Mouse (Mus musculus) gastrocnemius, postnatal 14 days (tissue): Measurements from ENCODE around the gene Wdr76. TPM values are rescaled to one million over a fixed set of nuclear protein-coding genes. Genes with fewer than 3 reads are reported as not detected.
A peak's percentile ranks its signal among the peaks of the same experiment; 100 is the strongest.
"Not testable (repeated sequence)": the region's sequence is repeated elsewhere in the genome, so short reads cannot be mapped to it uniquely, and the experiment has no call there.

ENCODE experiments used
- DNase-seq: peaks from one replicate; pipeline ENCODE4 v3.0.0; 2021; ENCODE audit warnings: mixed read lengths
- intact Hi-C: fragments of 180-260 bp; cut with DNase I; formaldehyde crosslinking; loops from one replicate; pipeline ENCODE4 v1.15.1; 2025; ENCODE audit warnings: low total_unique reads
- total RNA-seq, 2 experiments: library from RNA; stranded (reverse); gene quantifications; 2 replicates each; pipeline ENCODE4 v1.2.3; 2021

Gene Wdr76
- total RNA-seq, 2 experiments from 2014 or later: 1.8 to 2.0 TPM

DNA sequence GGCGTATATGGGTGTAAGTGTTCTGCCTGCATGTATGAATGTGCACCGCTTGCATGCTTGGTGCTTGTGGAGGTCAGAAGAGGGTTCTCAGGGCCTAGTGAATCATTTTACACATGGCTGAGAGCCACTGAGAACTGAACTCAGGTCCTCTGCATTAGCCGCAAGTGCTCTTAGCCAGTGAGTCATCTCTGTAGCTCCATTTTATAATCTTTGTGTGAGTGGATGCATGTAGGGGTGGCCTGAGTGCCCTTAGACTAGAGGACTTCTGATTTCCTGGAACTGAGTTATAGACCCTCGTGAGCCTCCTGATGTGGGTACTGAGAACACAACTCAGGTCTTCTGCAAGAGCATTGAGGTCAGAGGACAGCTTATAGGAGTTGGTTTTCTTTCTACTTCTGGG lies 7.7 kb downstream of the Wdr76 start:
- no peak for DNase-seq
- intact Hi-C loops: no loop called here

DNA sequence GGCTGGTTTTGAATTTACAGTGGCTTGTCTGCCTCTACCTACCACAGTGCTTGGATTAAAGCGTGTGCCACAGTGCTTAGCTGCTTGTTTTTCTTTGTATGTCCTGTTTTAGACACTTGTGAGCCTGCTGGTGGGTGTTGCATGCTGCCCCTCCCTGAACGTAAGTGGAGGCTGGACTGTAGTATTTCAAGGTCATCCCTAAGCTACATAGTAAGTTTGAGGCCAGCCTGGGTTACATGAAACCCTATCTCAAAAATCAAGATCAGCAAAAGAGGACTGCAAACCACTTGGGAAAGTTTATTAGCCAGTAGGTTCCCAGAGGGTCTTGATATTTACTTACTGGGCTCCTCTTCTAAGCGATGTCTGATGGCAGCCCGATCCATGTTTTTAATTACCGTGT lies 11.6 kb downstream of the Wdr76 start:
- intact Hi-C loops: no loop called here

DNA sequence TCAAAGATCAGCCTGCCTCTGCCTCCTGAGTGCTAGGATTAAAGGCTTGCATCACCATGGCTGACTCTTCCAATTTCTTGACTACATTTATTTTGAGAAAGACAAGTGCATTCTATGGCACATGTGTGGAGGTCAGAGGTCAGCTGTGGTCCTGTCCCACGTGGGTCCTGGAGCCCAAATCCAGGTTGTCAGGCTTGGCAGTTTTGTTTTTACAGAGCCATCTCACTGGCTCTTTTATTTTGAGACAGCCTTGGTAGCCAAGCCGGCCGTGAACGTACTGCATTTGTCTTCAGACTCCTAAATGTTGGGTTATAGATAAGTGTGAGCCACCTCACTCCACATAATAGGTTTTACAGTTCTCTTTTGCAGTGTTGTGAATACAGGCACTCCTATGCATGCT lies 12.2 kb downstream of the Wdr76 start:
- DNase-seq, intact Hi-C loops: not testable (repeated sequence)

More for the DNA sequence above, 11.6 kb downstream of the Wdr76 start:
- no peak for DNase-seq

DNA sequence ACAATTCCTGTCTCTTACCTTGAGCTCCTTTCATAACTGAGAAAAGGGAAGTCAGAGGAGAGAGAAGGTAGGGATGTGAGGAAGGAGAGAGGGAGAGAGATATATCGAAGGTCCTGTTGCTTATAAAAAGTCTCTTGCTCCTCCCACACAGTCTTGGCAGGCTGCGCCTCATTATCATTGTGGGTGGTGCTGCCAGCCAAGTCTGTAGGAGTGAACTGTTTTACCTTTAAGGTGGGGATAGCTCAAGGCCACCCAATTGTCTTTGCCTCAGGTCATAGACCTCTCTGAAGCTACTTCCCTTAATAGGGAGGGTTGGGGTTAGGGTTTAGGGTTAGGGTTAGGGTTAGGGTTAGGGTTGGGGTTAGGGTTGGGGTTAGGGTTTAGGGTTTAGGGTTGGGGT lies 15.5 kb downstream of the Wdr76 start:
- intact Hi-C loops: no loop called here
- no peak for DNase-seq

DNA sequence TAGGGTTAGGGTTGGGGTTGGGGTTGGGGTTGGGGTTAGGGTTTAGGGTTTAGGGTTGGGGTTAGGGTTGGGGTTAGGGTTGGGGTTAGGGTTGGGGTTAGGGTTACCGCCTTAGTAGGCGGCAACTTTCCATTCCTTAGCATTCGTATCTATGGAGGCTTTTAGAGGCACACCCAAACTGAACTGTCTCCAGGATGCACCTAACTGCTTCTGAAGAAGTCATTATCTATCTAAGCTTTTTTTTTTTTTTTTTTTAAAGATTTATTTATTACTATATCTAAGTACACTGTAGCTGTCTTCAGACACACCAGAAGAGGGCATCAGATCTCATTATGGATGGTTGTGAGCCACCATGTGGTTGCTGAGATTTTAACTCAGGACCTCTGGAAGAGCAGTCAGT lies 16.3 kb downstream of the Wdr76 start:
- intact Hi-C loops, DNase-seq: not testable (repeated sequence)

DNA sequence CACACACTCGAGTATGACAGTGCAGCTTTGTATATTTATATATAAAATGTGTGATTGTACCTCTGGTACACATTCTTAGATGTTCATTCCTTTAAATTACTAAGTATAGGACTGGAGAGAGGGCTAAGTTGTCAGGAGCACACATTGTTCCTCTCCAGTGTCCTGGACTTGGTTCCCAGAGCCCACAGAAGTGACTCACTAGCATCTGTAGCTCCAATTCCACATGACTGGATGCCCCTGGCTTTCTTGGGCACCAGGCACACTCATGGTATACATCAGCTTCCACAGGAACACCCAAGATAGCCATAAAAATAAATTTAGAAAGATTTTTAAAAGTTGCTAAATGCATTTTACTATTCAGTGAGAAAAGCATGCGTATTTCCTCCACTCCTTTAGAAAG lies 18.5 kb downstream of the Wdr76 start:
- intact Hi-C loops: no loop called here
- DNase-seq: no peak

DNA sequence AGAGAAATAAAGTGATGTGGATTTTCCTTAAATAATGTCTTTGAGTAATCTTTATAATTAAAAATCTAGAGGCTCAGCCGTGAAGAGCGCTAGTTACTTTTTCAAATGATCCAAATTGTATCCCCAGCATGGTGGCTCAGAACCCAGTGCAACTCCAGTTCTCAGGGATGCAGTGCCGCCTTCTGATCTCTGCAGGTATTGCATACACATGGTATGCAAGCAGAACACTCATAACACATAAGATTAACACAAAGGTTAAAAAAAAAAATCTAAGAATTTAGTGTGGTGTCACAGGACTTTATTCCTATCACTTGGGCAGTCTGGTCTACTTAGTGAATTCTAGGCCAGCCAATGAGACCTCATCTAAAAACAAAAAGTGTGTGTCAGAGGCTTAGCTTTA lies 38.3 kb downstream of the Wdr76 start:
- intact Hi-C loops: no loop called here
- DNase-seq: no peak

DNA sequence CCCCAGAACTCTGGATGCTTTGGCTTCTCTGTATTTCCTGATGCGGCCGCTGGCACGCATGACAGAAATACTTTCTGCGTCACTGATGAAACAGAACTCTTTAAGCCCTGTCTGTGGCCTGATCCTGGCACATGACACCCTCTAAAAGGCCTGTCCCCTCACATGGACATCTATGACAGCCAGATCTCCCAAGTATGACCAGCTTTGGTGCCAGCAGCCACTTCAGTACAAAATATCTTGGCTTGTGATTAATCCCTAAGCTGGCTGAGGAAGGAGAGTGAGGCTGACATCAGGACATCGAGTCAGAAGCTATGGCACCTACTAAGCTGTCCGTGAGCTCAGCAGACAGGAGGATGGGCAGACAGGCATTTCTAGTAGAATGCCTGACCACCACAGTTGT lies 43.1 kb downstream of the Wdr76 start:
- DNase-seq: no peak
- intact Hi-C loops: no loop called here

DNA sequence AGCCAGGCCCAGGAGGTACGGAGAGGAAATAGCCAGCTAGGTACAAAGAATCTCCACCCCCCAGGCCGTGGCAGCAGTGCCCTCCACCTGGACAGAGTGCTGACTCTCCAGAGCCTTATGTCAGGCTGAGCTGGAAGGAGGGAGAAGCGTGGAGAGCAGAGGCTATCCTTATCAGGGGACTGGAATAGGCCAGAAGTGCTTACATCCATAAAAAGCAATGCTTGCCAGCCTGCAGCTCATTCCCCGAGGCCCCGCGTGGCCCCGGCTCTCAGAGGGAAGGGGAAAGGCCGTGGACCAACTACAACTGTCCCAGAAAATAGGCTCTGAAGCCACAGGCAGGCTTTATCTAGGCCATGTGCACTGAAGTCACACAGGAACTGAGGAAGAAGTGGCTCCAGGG lies 44.7 kb downstream of the Wdr76 start:
- DNase-seq: no peak
- intact Hi-C loops: no loop called here

DNA sequence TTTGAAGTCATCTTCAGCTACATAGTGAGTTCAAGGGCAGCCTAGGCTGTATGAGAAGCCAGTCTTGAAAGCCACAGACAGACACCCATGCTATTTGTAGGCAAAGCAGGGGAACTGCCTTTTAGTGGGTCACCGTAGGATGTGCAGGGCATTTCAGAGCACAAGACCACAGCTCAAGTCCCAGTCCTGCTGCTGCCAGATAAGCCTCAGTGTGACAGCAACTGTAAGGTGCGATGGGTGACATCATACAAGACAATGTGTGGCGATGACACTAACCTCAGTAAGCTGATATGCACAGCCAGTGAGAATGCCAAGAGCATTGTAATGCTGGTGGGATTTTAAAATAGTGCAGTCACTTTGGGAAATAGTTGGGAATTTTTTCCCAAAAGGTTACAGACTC lies 56.6 kb downstream of the Wdr76 start:
- DNase-seq: no peak
- intact Hi-C loops: no loop called here

DNA sequence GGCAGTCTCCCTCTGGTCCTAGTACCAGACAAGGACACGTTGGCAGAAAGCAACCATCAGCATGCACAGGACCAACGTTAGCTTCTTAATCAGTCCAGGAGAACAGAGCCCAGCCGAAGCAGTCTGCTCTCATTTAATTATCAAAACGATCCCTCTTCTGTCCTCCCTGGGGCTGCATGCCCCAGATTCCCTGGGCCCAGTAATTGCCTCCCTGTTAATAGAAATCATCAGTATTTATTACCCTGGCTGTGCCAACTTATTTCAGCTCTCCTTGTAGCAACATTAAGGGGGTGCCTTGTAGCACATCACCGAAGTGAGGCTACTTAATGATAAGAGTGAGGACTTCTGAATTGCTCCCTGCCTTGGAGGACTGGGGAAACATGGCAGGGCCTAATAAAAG lies 59.4 kb downstream of the Wdr76 start:
- intact Hi-C loops: no loop called here
- DNase-seq: no peak

DNA sequence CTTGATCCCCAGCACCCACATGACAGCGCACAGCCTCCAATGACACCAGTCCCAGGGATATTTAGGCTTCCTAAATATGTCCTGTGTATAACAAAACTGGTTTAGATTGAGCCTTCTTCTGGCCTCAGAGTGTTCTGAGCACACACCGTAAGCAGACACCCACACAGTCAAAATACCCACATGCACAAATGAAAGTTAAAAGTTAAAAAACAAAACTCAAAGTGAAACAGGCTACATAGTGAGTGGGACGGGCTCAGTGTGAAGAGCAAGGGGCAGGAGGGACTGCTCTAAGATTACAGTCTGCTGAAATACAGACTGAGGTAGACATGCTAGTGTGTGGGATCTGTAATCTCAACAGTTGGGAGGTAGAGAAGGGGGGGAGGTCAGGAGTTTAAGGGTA lies 63.5 kb downstream of the Wdr76 start:
- intact Hi-C loops: loop anchor here (2.0 to 5.0 kb wide), 2 partner anchors 127 to 263 kb away; no protein-coding TSS in a partner anchor
- no peak for DNase-seq

DNA sequence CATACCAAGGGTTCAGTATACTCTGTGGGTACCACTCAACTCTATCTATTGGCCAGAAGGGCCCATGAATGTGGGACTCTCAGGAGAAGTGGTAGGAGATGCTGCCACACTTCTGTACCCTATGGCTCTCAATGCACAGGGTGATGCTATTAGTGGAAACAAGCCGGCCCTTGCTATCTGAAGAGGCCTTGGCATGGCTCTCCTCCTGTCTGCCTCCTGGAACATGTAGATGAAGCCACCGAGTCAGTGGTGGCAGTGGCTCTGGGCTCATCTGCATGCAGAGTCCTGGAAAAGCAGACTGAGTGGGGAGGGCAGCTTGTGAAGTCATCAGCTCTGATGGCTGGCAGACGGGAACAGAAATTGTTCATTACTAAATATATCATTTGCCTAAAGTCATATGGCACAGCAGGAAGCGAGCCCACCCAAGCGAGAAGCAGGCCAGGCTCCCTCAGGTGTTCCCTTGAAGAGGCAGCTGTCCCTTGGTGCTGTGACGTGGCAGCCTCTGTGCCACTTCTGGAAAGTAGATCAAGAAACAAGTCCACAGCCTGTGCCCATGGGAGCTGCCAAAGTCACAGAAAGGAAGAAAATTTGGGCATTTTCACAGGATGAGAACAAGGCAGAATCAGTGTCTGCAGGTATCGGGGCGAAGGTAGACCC lies 64.6 kb downstream of the Wdr76 start:
- DNase-seq: no peak
- intact Hi-C loops: loop anchor here (2.0 to 5.0 kb wide), 2 partner anchors 126 to 262 kb away; no protein-coding TSS in a partner anchor

DNA sequence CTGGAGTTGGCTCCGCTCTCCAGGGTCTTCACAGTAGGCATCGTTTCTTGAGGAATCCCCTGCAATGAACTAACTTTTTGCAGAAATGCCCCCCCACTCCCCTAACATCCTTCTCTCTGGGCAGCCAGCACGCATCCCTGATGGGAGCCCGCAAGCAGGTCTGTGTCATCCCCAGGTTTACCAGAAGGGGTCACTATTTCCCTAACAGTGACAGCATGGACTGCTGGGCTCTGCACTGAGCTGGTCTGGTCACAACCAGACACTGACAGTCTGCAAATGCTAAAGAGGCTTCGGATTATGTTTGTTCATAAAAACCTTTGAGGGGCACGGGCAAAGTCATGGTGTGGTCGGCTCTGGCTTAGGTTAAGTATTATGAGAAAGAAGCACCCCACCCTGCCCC lies 65.3 kb downstream of the Wdr76 start:
- DNase-seq: peak; percentile 75

DNA sequence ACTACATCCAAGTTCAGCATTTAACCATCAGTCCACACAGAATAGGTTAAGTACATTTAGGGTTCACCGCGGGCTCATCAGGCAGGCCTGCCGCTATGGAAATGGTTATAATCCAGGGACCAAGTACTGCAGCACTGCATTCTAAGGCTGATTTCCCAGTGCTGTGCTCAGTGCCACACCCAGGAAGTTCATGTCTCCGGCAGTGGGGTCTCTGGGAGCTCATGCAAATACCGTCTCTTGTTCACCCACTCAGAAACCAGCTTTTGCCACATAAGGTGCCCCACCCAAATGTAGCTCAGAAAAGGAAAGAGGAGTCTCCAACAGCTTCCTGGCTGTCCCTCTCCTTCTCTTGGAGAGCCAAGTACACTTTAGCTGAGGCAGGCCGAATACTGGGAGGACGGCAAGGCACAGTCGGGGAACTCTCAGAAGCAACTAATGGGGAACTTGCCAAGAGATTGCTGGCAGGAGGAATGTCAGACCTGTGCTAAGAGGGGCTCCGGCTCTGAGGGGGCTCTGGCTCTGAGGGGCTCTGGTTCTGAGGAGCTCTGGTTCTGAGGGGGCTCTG lies 67.6 kb downstream of the Wdr76 start:
- intact Hi-C loops: loop anchor here (5.0 kb wide), 1 partner anchor 123 kb away; no protein-coding TSS in a partner anchor
- no peak for DNase-seq

More for the DNA sequence above, 65.3 kb downstream of the Wdr76 start:
- intact Hi-C loops: loop anchor here (2.0 to 5.0 kb wide), 2 partner anchors 126 to 261 kb away; no protein-coding TSS in a partner anchor

DNA sequence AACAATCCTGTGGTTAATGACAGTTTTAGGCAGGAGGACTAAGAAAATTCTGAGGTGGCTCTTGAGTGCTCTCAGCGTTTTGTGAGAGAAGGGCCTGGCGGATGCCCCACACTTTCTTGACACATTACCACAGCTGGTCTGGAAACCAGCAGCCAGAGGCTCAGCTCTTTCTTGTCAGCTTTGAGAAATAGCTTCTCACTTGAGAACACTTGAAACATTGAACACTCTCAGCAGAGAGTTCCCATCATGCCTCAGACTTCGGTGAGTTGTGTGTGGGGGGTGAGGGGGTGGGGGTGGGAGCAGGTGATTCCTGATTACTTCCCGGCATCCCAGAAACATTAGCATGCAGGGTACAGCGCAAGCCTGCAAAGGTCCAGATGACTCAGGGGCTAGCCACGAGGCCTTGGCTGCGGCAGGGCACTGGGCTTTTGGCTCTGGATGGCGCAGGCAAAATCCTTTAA lies 69.2 kb downstream of the Wdr76 start:
- DNase-seq: no peak
- intact Hi-C loops: no loop called here

DNA sequence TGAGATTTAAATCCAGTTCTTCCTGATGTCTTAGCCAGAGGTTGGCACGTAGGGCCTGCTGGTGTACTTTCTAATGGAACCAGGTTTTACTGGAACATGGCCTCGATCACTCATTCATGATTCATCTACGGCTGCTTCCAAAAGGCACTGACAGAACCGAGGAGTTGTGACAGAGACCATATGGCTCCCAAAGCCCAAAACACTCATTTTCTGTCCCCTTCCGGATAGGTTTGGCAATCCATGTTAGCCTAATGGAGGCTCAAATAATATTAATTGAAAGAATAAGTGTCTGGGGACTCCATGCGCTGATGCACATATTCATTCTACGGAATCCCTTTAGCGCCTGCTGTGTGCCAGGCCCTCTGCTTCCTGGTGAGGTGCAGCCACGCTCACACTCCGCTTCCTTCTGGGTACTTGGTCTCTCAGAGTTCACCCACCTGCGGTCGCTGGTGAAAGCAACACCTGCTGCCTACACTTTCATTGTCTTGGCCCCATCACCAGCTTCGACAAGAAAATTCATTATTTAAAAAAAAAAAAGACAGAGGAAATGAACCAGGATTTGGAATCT lies 76.4 kb downstream of the Wdr76 start:
- intact Hi-C loops: no loop called here
- DNase-seq: no peak

DNA sequence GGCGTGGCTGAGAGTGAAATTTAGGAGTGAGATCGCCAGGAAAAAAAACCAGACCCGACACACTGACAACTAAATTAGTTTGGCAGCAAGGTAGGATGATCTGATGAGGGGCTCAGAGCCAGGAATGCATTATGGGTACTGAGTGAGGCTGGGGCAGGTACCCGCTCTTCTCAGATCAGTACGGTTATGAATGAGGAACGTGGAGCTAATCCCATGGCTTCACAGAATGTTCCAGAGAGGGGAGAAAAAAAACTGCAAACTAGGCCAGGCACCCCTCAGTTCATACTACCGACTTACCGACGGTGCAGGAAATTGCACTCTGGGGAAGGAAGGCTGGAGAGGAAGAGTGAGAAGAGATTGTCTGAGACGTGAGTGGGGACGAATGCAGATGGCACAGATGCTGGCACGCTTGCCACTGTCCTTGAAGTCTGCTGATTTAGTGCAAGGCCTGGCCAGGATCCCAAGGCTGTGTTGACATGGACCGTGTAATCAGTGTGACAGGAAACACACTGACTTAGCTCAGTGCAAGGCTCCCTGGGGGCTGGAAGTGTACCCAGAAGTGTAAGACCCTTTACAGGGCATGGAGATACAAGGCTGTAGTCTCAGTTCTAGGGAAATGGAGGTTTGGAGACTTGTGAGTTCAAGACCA lies 77.1 kb downstream of the Wdr76 start:
- intact Hi-C loops: no loop called here
- no peak for DNase-seq

DNA sequence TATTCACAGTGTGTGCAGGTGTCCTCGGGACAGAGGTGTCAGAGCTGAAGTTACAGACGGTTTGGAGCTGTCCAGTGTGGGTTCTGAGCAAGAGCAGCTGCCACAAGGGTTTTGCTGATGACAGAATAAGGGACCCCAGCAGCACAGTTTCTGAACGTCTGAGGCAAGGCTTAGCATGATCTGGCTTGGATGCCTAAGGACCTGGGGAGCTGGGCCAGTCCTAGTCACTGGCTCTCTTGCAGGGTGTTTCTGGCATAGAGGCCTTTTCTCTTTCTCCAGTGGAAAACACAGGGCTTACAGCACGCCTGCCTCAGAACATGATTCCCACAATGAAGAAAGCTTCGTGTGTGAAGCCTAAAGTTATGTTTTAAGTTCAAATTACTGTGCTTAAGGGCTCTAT lies 78.2 kb downstream of the Wdr76 start:
- intact Hi-C loops: no loop called here
- DNase-seq: no peak

DNA sequence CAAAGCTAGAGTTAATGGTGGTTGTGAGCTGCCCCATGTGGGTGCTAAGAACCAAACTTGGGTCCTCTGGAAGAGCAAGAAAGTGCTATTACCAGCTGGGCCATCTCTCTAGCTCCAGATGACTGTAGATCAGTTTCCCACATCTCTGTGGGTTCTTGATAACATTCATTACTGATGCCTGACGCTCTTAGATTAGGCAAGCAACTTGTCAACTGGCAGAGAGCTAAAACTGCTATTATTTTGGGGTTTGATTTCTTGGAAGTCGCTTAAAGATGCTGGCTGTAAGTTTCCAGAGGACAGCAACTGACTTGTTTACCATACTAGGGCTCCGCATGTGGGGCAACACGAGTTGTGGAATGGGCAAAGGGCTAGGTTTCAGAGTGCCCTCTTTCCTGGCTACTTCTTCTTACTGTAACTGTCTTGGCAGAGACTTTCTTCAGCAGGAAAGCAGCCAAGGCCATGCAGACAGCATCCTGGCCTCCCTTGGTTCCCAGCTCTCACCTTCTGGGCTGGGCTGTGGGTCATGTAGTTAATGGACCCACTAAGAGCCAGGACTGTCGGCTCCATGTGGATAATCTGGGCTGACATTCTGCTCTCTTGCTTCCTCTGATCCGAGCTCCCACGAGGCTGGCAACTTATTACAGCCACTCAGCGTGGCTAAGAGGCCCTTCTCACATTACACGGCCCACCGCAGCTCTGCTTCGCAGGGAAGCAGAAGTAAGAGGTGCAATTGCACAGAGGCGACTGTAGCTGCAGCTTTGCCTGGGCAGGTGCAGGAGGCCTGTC lies 81.2 kb downstream of the Wdr76 start:
- intact Hi-C loops: no loop called here
- DNase-seq: no peak
